ENCODE assay signal across 20 mouse cellular contexts in genomic region chr2:24109085-24109484, GRCm38 (mm10). TPM values are rescaled to one million over a fixed set of nuclear protein-coding genes. Genes with fewer than 3 reads are reported as not detected.
"Had no signal": no experiment of that assay in that cellular context is flagged by ENCODE, and none has a peak within 500 bp of the region (broad histone marks: within the 10 kb centered on the region; RNA-seq: fewer than 3 reads in every experiment).

No protein-coding gene starts in this region.

- DNase-seq: lung, adult 18-20 months; lung, embryonic 14.5 days; lung, postnatal 10 days; lung, postnatal 4 days; midbrain, embryonic 14.5 days; retina, postnatal 1 day; right cerebral cortex, adult 18-20 months; right cerebral cortex, postnatal 25 days; right cerebral cortex, postnatal 4 days; spleen, adult 18-20 months; thymus, adult 2 months; thymus, postnatal 25 days; thymus, postnatal 4 days had no signal

- H3K27ac ChIP-seq: midbrain, embryonic 10.5 days; midbrain, embryonic 12.5 days; neural tube, embryonic 13.5 days; neural tube, embryonic 15.5 days had no signal

- H3K4me3 ChIP-seq: midbrain, embryonic 10.5 days; midbrain, embryonic 12.5 days; myocyte; neural tube, embryonic 13.5 days; neural tube, embryonic 15.5 days had no signal

RNA-seq across cellular contexts. Expression of gene Tbpl2, which starts 12.7 kb away (rescaled TPM):
- total RNA-seq: megakaryocyte, adult 5-6 weeks; megakaryocyte-erythroid progenitor cell, adult 5-6 weeks had no signal

RNA-seq across cellular contexts. Expression of gene Il1f8, which starts 43.9 kb away (rescaled TPM):
- total RNA-seq: megakaryocyte, adult 5-6 weeks; megakaryocyte-erythroid progenitor cell, adult 5-6 weeks had no signal
